Mouse (Mus musculus) G1E (cell line): ENCODE measurements around the gene Iqschfp. TPM values are rescaled to one million over a fixed set of nuclear protein-coding genes. Genes with fewer than 3 reads are reported as not detected.

ENCODE experiments used
- ATAC-seq: 2 replicates; pipeline ENCODE4 v1.8.0; 2016; ENCODE audit warnings: mild to moderate bottlenecking; ENCODE audit not compliant: insufficient number of reproducible peaks, poor library complexity, low FRiP score, severe bottlenecking; ENCODE audit errors: extremely low read depth
- DNase-seq: peaks from one replicate; pipeline ENCODE4 v3.0.0; 2012; ENCODE audit warnings: low spot score
- H3K27me3 ChIP-seq: 2 replicates; pipeline ENCODE4 v1.6.1; 2012; ENCODE audit warnings: mild to moderate bottlenecking, low read length, inconsistent platforms; ENCODE audit not compliant: insufficient read depth
- H3K36me3 ChIP-seq: replicated peaks from 2 replicates; pipeline ENCODE3; 2012; ENCODE audit warnings: mild to moderate bottlenecking, inconsistent platforms
- H3K4me1 ChIP-seq: 2 replicates; pipeline ENCODE4 v1.6.1; 2012; ENCODE audit warnings: low read depth, low read length, inconsistent platforms, mixed read lengths; ENCODE audit not compliant: insufficient read depth
- H3K4me3 ChIP-seq: 2 replicates; pipeline ENCODE4 v1.5.1; 2012; ENCODE audit warnings: low read depth, mild to moderate bottlenecking, inconsistent platforms, low read length, moderate library complexity, mixed read lengths
- H3K9me3 ChIP-seq: replicated peaks from 2 replicates; pipeline ENCODE4 v1.6.1; 2012; ENCODE audit warnings: inconsistent platforms
- CTCF ChIP-seq: IDR thresholded peaks from 2 replicates; pipeline ENCODE4 v1.5.1; 2012; ENCODE audit warnings: low read depth, low read length, inconsistent platforms, mixed read lengths
- GATA1 ChIP-seq: IDR thresholded peaks from 2 replicates; pipeline ENCODE4 v1.6.1; 2012; ENCODE audit warnings: borderline replicate concordance, low read length, inconsistent platforms, mixed read lengths
- GATA2 ChIP-seq: IDR thresholded peaks from 2 replicates; pipeline ENCODE4 v1.6.1; 2012; ENCODE audit warnings: low read depth, low read length, inconsistent platforms, borderline replicate concordance
- POLR2AphosphoS5 ChIP-seq: IDR thresholded peaks from 2 replicates; pipeline ENCODE4 v1.6.1; 2012; ENCODE audit warnings: low read depth, low read length, inconsistent platforms; ENCODE audit not compliant: insufficient replicate concordance
- TAL1 ChIP-seq: conservative IDR thresholded peaks from 2 replicates; pipeline ENCODE4 v1.6.1; 2012; ENCODE audit warnings: low read depth, low read length, inconsistent platforms, mixed read lengths
- polyA plus RNA-seq: library from polyadenylated mRNA; stranded (reverse); fragments of >175 nt; gene quantifications from 2 replicates; pipeline ENCODE4 v1.2.3, GENCODE M21; 2012
- total RNA-seq, 2 experiments: library from RNA; stranded (forward) in 1 of 2; stranded (reverse) in 1 of 2; fragments of 200-1000 nt in 1 of 2; fragments of >200 nt in 1 of 2; fragmentation: Nextera tagmentation in 1 of 2; gene quantifications; 2 replicates each; pipeline ENCODE4 v1.2.3; 2014 to 2017

The Iqschfp gene
- total and polyA plus RNA-seq, 3 experiments, result not detected

- no peak for TF ChIP-seq GATA1
- no peaks in the 10 kb centered on the region for H3K36me3 ChIP-seq
- no peaks in the 10 kb centered on the region for H3K4me1 ChIP-seq
- H3K9me3 ChIP-seq, result peaks cover 60% of the 10 kb centered on the region
- H3K4me3 ChIP-seq, result peak overlapping the region; percentile 14; the same call in 1 of the 2 replicates
- DNase-seq (no peak), ATAC-seq (no peak)
- H3K27me3 ChIP-seq, result no peaks in the 10 kb centered on the region
Observed at GRCm38 (mm10) chr3:68494296-68495095, 602.5 kb downstream of the Iqschfp start.

- no peak for DNase-seq
- Histone ChIP-seq H3K4me1 (no peaks in the 10 kb centered on the region), H3K9me3 (peaks cover 62% of the 10 kb centered on the region), H3K36me3 (no peaks in the 10 kb centered on the region), H3K4me3 (peak overlapping the region; percentile 14; the same call in 1 of the 2 replicates), H3K27me3 (no peaks in the 10 kb centered on the region)
- ATAC-seq, result no peak
- TF ChIP-seq GATA2 (no peak), TAL1 (no peak), POLR2AphosphoS5 (no peak), CTCF (no peak), GATA1 (no peak)
Observed at GRCm38 (mm10) chr3:68495096-68495735, 603.2 kb downstream of the Iqschfp start.

GRCm38 (mm10) chr3:68495736-68496242 is 603.8 kb downstream of the Iqschfp start:
- H3K36me3 ChIP-seq, result no peaks in the 10 kb centered on the region
- no peak for ATAC-seq
- peaks cover 68% of the 10 kb centered on the region for H3K9me3 ChIP-seq
- TF ChIP-seq GATA1 (no peak), GATA2 (no peak), POLR2AphosphoS5 (no peak)
- H3K27me3 ChIP-seq, result no peaks in the 10 kb centered on the region
- DNase-seq, result no peak
- no peaks in the 10 kb centered on the region for H3K4me1 ChIP-seq
- H3K4me3 ChIP-seq, result no peak overlapping the region

GRCm38 (mm10) chr3:68496513-68496912 is 604.5 kb downstream of the Iqschfp start:
- Histone ChIP-seq H3K36me3 (no peaks in the 10 kb centered on the region), H3K9me3 (peaks cover 68% of the 10 kb centered on the region), H3K4me3 (no peak overlapping the region), H3K27me3 (no peaks in the 10 kb centered on the region), H3K4me1 (no peaks in the 10 kb centered on the region)
- TF ChIP-seq CTCF, result no peak
- no peak for TF ChIP-seq GATA1
- TF ChIP-seq GATA2, result no peak
- no peak for TF ChIP-seq POLR2AphosphoS5
- TF ChIP-seq TAL1, result no peak
- ATAC-seq, result no peak
- no peak for DNase-seq

GRCm38 (mm10) chr3:68499532-68500152 is 607.6 kb downstream of the Iqschfp start:
- no peaks in the 10 kb centered on the region for H3K36me3 ChIP-seq
- DNase-seq (no peak), ATAC-seq (no peak)
- peaks cover 42% of the 10 kb centered on the region for H3K9me3 ChIP-seq
- no peak overlapping the region for H3K4me3 ChIP-seq
- no peaks in the 10 kb centered on the region for H3K4me1 ChIP-seq
- no peaks in the 10 kb centered on the region for H3K27me3 ChIP-seq
- TF ChIP-seq GATA2, result no peak
- TF ChIP-seq POLR2AphosphoS5, result no peak
- no peak for TF ChIP-seq TAL1

GRCm38 (mm10) chr3:68504838-68505237 is 612.8 kb downstream of the Iqschfp start:
- no peak for TF ChIP-seq CTCF
- no peak for TF ChIP-seq TAL1
- no peak for TF ChIP-seq GATA2
- no peak for TF ChIP-seq GATA1
- no peak for TF ChIP-seq POLR2AphosphoS5
- ATAC-seq (no peak), DNase-seq (no peak)
- H3K9me3 ChIP-seq, result peaks cover 33% of the 10 kb centered on the region
- no peaks in the 10 kb centered on the region for H3K27me3 ChIP-seq
- H3K4me1 ChIP-seq, result no peaks in the 10 kb centered on the region
- no peak overlapping the region for H3K4me3 ChIP-seq
- H3K36me3 ChIP-seq, result no peaks in the 10 kb centered on the region
